Mouse (Mus musculus): ENCODE measurements at regions not wholly inside any gene's neighbourhood (a gene's known extent, or its start where the extent isn't known, plus 50 kb on each side); places are given as distances from the start of the nearest gene placed in this dataset.

- no peak for DNase-seq (ENCODE audit: low spot score in 2 of 2)
Measured at GRCm38 (mm10) chr9:13974870-13975269, 147.4 kb downstream of the Fam76b start.

DNA sequence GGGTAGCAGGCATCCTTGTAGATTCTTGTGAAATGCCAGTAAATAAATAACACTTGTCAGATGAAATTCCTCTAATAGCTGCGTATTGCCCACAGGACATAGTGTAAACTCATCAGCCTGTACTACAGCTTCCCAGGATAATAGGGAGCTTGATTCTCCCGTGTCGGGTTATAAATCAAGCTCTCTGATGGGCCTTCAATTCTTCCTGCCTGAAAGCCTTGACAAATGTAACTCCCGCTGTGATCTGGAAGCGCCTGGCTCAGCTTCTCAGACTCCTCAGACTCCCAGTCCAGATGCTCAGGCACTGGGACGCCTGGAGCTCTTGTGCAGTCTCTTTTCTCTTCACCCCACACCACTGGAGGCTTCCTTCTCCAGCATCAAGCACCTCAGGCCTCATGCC is 151.3 kb downstream of the Fam76b start:
- no peak for DNase-seq (ENCODE audit: low spot score in 2 of 2)

GRCm38 (mm10) chr9:13987486-13987885 is 160.0 kb downstream of the Fam76b start:
- no peak for DNase-seq (ENCODE audit: low spot score in 2 of 2)

GRCm38 (mm10) chr9:13988901-13989300 is 161.4 kb downstream of the Fam76b start:
- no peak for DNase-seq (ENCODE audit: low spot score in 2 of 2)

DNA sequence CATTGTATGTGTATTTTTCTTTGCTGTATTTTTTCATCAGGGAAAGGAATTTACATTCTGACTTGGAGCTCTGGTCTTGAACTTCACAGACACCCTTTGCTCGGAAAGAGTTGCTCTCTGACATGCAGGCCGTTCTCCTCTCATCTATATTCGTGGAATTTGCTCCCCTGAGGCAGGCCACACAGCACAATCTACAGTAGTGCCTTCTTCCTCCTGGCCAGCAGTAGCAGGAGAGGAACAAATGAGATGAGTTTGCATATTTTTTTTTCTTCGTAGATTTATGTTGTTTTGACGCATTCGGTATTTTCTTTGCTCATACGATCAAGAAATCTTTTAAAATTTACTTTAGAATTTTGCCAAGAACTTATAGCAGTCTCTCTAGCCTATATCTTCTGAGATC is 163.4 kb downstream of the Fam76b start:
- DNase-seq (ENCODE audit: low spot score in 2 of 2) = no peak

DNA sequence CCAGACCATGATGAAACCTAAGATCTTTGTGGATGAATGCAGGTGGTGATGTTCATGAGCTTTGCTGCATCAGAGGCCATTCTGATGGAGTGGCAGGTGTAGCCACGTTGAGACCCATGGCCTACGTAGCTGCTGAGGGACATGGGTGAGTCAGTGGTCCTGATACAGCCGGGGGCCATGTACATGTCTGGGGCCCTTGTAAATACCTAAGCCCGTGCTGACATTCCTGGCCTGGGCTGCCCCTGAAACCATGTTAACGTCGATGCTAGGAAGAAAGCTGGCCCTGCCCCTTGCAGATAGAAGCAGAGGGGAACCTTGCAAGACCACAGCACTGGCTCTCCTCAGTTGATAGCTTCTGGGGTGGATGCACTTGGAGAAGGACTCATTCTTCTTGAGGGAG is 165.2 kb downstream of the Fam76b start:
- DNase-seq (ENCODE audit: low spot score in 2 of 2) = no peak

DNA sequence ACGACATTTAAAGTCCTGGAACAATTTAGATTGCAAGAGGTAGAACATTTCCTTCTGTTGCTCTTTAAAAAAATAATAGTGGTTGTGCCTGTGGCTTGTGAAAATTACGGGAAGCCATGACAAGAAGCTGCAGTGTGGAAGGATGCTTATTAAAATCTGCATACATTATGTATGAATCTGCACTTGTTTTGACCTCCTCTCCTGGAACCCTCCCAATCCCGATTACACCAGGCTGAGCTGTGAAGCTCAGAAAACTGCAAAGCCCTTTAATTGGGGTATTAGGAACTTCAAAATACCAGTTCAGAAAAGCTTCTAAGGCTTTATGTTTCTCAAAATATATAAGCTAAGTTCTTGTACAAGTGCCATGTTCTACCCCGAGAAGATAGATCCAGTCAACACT is 171.8 kb downstream of the Fam76b start:
- no peak for DNase-seq (ENCODE audit: low spot score in 2 of 2)

DNA sequence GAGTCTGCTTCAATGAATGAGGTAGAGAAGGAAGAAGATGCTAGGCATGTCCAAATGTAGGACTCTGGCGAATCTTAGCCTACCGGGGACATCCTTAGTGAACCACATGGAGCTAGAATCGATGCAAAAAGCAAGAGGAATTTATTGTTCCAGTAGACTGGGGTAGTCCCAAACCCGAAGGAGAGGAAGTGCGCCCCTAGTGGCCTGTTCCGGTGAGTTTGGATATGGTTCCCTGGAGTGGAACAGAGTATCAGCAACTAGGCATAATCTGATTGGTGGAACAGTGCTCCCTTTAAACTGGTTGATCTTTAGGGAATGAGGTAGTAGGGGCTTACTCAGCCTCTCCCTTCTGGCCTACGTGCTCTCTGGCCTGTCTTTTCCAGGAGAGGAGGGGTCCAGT is 174.0 kb downstream of the Fam76b start:
- peak in 1 of 2 experiments; percentile 8 for DNase-seq (ENCODE audit: low spot score in 2 of 2)

- no peak for DNase-seq (ENCODE audit: low spot score in 2 of 2)
Measured at GRCm38 (mm10) chr9:14002236-14002635, 174.7 kb downstream of the Fam76b start.

DNA sequence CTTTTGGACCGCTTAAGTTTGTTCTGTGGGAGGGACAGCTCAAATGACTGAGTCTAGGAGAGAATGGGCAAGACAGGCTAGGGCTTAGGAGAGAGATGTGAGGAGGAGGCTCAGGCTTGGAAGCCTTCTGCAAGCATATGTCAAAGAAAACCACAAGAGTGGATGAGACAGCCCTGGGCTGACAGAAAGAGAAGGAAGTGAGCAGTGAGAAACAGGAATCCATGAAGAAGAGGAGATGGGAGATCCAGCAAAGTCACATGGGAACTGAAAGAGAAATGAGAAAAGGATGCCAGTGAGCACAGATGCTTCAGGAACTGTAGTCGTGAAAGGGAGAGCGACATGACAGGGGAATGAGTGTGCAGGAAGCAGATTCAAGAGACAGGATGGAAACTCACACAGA is 175.6 kb downstream of the Fam76b start:
- no peak for DNase-seq (ENCODE audit: low spot score in 2 of 2)

DNA sequence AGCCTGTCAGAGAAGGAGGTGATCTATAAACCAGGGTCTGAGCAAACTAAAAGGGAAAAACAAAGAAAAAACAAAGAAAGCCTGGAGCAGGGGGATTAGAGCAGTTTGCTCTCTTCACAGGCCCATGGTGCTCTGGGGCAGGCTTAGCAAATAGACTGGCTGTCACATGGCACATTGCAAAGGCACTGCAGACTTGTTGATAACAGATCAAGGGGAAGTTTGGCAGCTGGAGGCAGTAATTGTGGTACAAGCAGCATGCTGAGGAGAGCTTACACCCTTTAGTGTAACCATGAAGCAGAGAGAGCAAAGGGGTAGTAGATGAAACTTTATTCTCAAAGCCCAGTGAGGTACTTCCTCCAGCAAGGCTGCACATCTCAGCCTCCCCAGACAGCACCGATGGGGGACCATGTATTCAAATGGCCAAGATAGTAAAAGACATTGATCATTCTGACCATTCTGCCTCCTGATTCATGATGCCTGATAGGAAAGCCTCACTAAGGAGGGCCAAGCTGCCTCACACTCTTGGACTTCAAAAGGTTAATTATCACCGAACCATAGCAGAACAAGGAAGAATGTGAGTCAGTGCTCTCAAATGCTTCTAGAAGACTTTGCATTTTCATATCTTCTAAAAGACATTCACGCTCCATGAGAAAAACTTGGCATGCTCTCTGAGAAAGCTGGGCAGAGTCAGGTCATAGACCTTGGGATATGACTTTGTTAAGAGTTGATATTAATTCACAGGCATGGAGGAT is 178.9 kb downstream of the Fam76b start:
- no peak for DNase-seq (ENCODE audit: low spot score in 2 of 2)

- no peak for DNase-seq (ENCODE audit: low spot score in 2 of 2)
Measured at GRCm38 (mm10) chr9:14009451-14009850, 181.9 kb downstream of the Fam76b start.

- no peak for DNase-seq (ENCODE audit: low spot score in 2 of 2)
Measured at GRCm38 (mm10) chr9:14010261-14010949, 182.9 kb downstream of the Fam76b start.

DNA sequence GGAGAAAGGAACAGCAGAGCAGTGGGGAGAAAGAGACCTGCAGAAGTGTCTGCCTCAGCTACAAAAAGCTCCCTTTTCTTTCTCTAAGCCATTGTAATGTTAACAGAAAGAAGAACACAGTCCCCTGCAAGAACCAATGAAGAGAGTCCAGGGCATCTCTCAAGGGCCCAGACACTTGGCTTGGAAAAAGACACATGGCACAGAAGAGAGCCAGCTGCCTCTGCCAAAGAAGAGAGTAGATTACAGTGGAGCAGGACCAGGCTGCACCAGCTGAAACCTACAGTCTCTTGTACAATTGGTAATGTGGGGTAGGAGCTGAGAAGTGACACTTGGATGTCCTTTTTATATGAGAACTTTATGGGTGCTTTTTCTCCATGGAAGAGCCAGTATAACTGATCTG is 196.7 kb downstream of the Fam76b start:
- DNase-seq (ENCODE audit: low spot score in 2 of 2) = no peak

- no peak for DNase-seq (ENCODE audit: low spot score in 2 of 2)
Measured at GRCm38 (mm10) chr9:14024701-14025100, 197.2 kb downstream of the Fam76b start.

DNA sequence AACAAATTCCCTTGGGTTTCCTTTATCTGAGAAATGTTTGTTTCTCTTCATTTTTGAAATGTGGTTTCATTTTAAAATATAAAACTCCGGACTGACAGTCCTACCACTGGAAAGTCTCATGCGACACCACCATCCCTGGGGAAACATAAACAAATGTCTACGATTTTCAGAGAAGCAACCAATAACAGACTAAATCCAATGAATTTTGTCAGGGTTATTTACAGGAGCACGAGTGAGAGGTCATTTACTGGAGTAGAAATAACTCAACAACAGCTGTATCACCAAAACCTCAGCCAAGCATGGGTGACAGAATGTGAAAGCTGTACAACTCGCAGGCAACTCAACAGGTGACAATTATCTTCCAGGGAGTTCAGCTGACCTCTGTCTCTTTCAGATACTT is 200.5 kb downstream of the Fam76b start:
- DNase-seq (ENCODE audit: low spot score in 2 of 2) = no peak

GRCm38 (mm10) chr9:14031358-14032047 is 204.0 kb downstream of the Fam76b start:
- no peak for DNase-seq (ENCODE audit: low spot score in 2 of 2)

GRCm38 (mm10) chr9:14032048-14032362 is 204.5 kb downstream of the Fam76b start:
- no peak for DNase-seq (ENCODE audit: low spot score in 2 of 2)

DNA sequence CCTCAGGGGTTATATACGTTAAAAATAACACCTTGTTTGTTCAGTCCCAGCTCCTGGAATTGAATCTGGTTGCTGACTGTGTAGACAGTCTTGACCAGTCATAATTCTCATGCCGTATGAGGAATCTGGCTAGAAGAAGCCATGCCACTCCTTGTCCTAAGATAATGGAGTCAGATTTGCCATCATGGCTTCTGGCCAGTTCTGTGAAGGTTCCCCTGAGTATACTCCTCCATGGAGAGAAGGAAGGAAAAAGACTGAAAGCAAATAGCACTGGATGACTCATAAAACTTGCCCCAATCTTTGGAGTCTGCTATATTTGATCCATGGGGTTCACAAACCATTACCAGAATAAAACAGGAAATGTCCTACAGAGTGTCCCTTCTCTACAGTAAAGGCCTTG is 208.0 kb downstream of the Fam76b start:
- no peak for DNase-seq (ENCODE audit: low spot score in 2 of 2)

GRCm38 (mm10) chr9:14041900-14042435 is 214.5 kb downstream of the Fam76b start:
- DNase-seq (ENCODE audit: low spot score in 2 of 2) = no peak

DNA sequence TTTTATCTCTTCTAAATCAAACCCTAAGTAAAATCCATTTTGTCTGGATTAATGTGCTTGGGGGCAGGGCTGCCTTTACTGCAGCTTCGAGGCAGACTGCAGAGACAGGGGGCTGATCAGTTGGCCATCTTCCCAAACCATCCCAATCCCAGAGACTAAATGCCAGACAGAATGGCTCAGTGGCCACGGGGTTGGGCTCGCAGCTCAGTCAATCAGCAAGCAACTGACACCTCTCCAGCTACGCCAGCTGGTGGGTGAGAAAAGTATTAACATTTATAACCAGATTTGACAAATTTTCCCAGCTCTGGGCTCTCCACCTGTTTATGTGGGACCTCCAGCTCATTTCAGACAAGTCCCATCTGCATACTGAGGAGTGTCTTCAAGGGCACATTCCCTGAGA is 220.7 kb downstream of the Fam76b start:
- DNase-seq (ENCODE audit: low spot score in 2 of 2) = no peak

DNA sequence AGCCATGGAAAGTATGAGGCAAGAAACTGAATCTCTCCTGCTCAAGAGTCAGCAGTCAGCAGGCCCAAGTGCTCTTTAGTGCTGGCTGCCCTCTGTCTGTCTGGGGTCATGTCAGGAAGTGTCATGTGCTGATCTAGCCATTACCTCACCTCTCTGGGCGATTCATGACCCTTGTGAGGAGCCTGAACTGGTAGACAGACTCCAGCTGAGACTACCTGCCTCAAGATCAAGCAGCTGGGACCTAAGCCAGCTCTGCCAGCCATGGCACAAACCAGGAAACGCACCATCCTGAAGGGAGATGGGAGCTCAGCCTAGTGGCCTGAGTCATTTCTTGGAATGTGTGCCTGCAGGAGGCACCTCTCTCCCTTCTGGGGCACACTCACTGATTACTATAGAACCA is 221.2 kb upstream of the Sesn3 start:
- no peak for DNase-seq (ENCODE audit: low spot score in 2 of 2)
